10 mouse cellular contexts compared by ENCODE assay signal in the genomic region with DNA sequence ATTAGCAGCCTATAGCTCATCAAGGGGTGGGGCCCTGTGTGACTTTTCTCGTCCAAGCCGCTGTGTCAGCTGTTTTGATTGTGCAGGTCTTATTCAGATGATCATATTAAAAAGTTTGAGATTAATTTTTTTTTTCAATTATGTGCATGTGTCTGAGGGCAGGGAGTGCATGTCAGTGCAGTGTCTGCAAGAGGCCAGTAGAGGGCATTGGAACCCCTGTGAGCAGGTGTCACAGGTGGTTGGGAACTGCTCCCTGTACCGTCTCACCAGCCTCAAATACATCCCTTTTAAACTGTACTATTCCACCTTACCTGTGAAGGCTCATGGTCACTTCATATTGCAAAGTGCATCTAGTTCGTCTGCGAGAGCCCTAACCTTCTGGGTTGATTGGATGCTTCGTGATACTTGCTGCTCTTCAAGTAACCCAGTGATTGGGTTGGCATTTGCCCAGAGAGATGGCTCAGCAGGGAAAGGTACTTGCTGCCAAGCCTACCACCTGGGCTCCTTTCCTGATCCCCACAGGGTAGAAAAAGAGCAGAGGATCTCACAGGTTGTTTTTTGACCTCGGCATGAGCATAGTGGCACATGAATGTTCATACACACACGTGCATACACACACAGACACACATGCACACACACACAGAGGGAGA.
DNase-seq lines count a peak whose midpoint lies in the region; ATAC-seq and TF ChIP-seq lines count a peak whose summit lies in the region.
"Had no signal": no experiment of that assay in that cellular context is flagged by ENCODE, and none has a peak within 500 bp of the region (broad histone marks: within the 10 kb centered on the region; RNA-seq: fewer than 3 reads in every experiment).

No protein-coding gene starts in this region.

- H3K27me3 ChIP-seq in Patski = peaks cover 2% of the 10 kb centered on the region
- H3K27me3 ChIP-seq: lung, embryonic 15.5 days had no signal

- POLR2A ChIA-PET in Patski (lab: Charles Lee) = no interaction called here

- in situ Hi-C loops in Patski (cut with MboI; ENCODE audit: low pct_unique_long_range_greater_than_20kb) = loop anchor here (5.0 to 10.0 kb wide), 3 partner anchors 176 to 599 kb away; partner anchors contain the start of gene Fam19a5

- peak; percentile 39 for DNase-seq in kidney, adult 9 months
- DNase-seq in kidney, adult 11 months = no peak
- no peak for DNase-seq in Patski (ENCODE audit: low read depth, low spot score)
- peak; percentile 33 for DNase-seq in cerebellum, adult 8-10 months
- peak; percentile 3 to 59 for DNase-seq in kidney, postnatal 36 days
- DNase-seq in layer of hippocampus, postnatal 10 days (ENCODE audit: low spot score in 2 of 2) = no peak
- DNase-seq: heart, postnatal 10 days had no signal

- peak; percentile 82 for TF ChIP-seq CTCF in Patski (IDR thresholded peaks at IDR 0.05)

- ATAC-seq in Patski = no peak
- ATAC-seq in megakaryocyte progenitor cell, adult 5-6 weeks (replicated peaks; ENCODE audit: poor library complexity) = no peak
- no peak for ATAC-seq in erythroblast, adult 5-6 weeks (replicated peaks; ENCODE audit: low FRiP score, poor library complexity, severe bottlenecking)

- CTCF ChIA-PET in Patski (lab: Charles Lee) = no interaction called here

Comparison
In these comparisons a context has a peak if more than half of its experiments do, and no peak if none do; other contexts are left out.
1. DNase-seq: peak in kidney, adult 9 months (single experiment), cerebellum, adult 8-10 months (single experiment) and kidney, postnatal 36 days (2 of 2); none in kidney, adult 11 months (single experiment), Patski (single experiment) and layer of hippocampus, postnatal 10 days (0 of 2).